26 mouse cellular contexts compared by ENCODE assay signal in the genomic region with DNA sequence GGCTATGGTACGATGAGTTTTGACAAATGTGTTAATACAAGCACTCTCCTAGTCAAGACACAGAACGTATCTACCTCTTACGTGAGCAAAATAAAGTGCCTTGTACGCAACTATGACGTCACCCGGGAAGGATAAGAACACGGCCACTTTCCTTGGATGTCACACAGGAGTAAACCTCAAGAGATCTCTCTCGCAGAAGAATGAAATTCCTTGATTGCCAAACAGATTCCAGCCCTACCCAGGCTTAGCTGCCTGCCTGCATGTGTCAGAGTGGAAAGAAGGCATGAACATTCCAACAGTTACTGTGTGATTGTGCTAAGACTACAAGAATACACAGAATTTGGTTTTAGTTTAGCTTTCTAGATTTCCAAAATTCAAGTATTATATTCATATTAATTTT.
"Had no signal": no experiment of that assay in that cellular context is flagged by ENCODE, and none has a peak within 500 bp of the region (broad histone marks: within the 10 kb centered on the region; RNA-seq: fewer than 3 reads in every experiment).

No protein-coding gene starts in this region.

- H3K27me3 ChIP-seq: hindbrain, embryonic 13.5 days; hindbrain, embryonic 15.5 days; limb, embryonic 13.5 days; limb, embryonic 15.5 days; liver, embryonic 12.5 days had no signal

- H3K4me1 ChIP-seq: heart, embryonic 13.5 days; heart, embryonic 15.5 days; hindbrain, embryonic 13.5 days; hindbrain, embryonic 15.5 days; kidney, embryonic 15.5 days; liver, embryonic 12.5 days had no signal

- H3K9me3 ChIP-seq: heart, embryonic 13.5 days; heart, embryonic 15.5 days; hindbrain, embryonic 13.5 days; hindbrain, embryonic 15.5 days; kidney, embryonic 15.5 days; limb, embryonic 13.5 days; limb, embryonic 15.5 days; liver, embryonic 12.5 days had no signal

- H3K36me3 ChIP-seq: heart, embryonic 13.5 days; heart, embryonic 15.5 days; hindbrain, embryonic 13.5 days; hindbrain, embryonic 15.5 days; kidney, embryonic 15.5 days; limb, embryonic 13.5 days; limb, embryonic 15.5 days; liver, embryonic 12.5 days had no signal

- H3K4me3 ChIP-seq: gastrocnemius, adult 2 months; heart, embryonic 13.5 days; heart, embryonic 15.5 days; hindbrain, embryonic 13.5 days; hindbrain, embryonic 15.5 days; kidney, embryonic 15.5 days; limb, embryonic 13.5 days; limb, embryonic 15.5 days; liver, embryonic 12.5 days had no signal

- ATAC-seq: hindbrain, postnatal 0 days; intestine, embryonic 16.5 days; liver, embryonic 12.5 days had no signal

- H3K4me2 ChIP-seq: heart, embryonic 11.5 days; heart, embryonic 13.5 days; heart, embryonic 15.5 days; hindbrain, embryonic 13.5 days; hindbrain, embryonic 15.5 days; kidney, embryonic 15.5 days; limb, embryonic 13.5 days; limb, embryonic 15.5 days; liver, embryonic 12.5 days had no signal

- DNase-seq: gastrocnemius, adult 2 months; gastrocnemius, postnatal 10 days; heart, adult 18-20 months; heart, postnatal 14 days; heart, postnatal 36 days; kidney, adult 11 months; kidney, adult 2 months; kidney, adult 9 months; kidney, postnatal 14 days; kidney, postnatal 36 days; layer of hippocampus, adult 9-11 months; layer of hippocampus, postnatal 36 days; left cerebral cortex, postnatal 4 days had no signal

- H3K27ac ChIP-seq: gastrocnemius, adult 2 months; heart, embryonic 13.5 days; heart, embryonic 15.5 days; hindbrain, embryonic 13.5 days; hindbrain, embryonic 15.5 days; hindbrain, postnatal 0 days; kidney, embryonic 15.5 days; kidney, postnatal 0 days; limb, embryonic 13.5 days; limb, embryonic 15.5 days; liver, embryonic 12.5 days; liver, embryonic 14.5 days had no signal

- H3K9ac ChIP-seq: heart, embryonic 13.5 days; heart, embryonic 15.5 days; hindbrain, embryonic 13.5 days; hindbrain, embryonic 15.5 days; kidney, embryonic 15.5 days; limb, embryonic 13.5 days; limb, embryonic 15.5 days; liver, embryonic 12.5 days; liver, embryonic 14.5 days had no signal
